ENCODE assay signal across 23 mouse cellular contexts in genomic region chr2:135071349-135071748, GRCm38 (mm10).
A peak's percentile ranks its signal among the peaks of the same experiment; 100 is the strongest.
DNase-seq lines count a peak whose midpoint lies in the region; ATAC-seq lines count a peak whose summit lies in the region.
"Had no signal": no experiment of that assay in that cellular context is flagged by ENCODE, and none has a peak within 500 bp of the region (broad histone marks: within the 10 kb centered on the region; RNA-seq: fewer than 3 reads in every experiment).

No protein-coding gene starts in this region.

- H3K4me3 ChIP-seq in forebrain, embryonic 12.5 days (replicated peaks) = no peak overlapping the region
- H3K4me3 ChIP-seq in forebrain, embryonic 10.5 days = no peak overlapping the region
- H3K4me3 ChIP-seq in forebrain, embryonic 14.5 days (ENCODE audit: low read depth, low read length) = no peak overlapping the region
- H3K4me3 ChIP-seq: embryonic facial prominence, embryonic 13.5 days; erythroblast, embryonic 14.5 days; gastrocnemius, adult 2 months; heart, embryonic 10.5 days; left cerebral cortex, adult 2 months; megakaryocyte, embryonic 14.5 days had no signal

- no peaks in the 10 kb centered on the region for H3K36me3 ChIP-seq in forebrain, embryonic 12.5 days (replicated peaks)
- H3K36me3 ChIP-seq in forebrain, embryonic 10.5 days (replicated peaks) = no peaks in the 10 kb centered on the region
- no peaks in the 10 kb centered on the region for H3K36me3 ChIP-seq in forebrain, embryonic 14.5 days (ENCODE audit: control insufficient read depth, insufficient read depth, low read length)
- H3K36me3 ChIP-seq: embryonic facial prominence, embryonic 13.5 days; G1E; heart, embryonic 10.5 days had no signal

- 48% methylated on average over 4 of the region's 4 CpGs for WGBS in forebrain, embryonic 12.5 days
- WGBS in forebrain, embryonic 10.5 days = 72% methylated on average over 4 of the region's 4 CpGs
- WGBS in forebrain, embryonic 14.5 days = 26% methylated on average over 4 of the region's 4 CpGs

- H3K4me2 ChIP-seq in forebrain, embryonic 12.5 days = no peak overlapping the region
- H3K4me2 ChIP-seq in forebrain, embryonic 14.5 days (ENCODE audit: low read length) = no peak overlapping the region
- H3K4me2 ChIP-seq: embryonic facial prominence, embryonic 13.5 days; lung, embryonic 14.5 days had no signal

- no peaks in the 10 kb centered on the region for H3K9me3 ChIP-seq in forebrain, embryonic 12.5 days
- no peaks in the 10 kb centered on the region for H3K9me3 ChIP-seq in forebrain, embryonic 10.5 days
- no peaks in the 10 kb centered on the region for H3K9me3 ChIP-seq in forebrain, embryonic 14.5 days (replicated peaks; ENCODE audit: control insufficient read depth, low read length)
- H3K9me3 ChIP-seq: embryonic facial prominence, embryonic 13.5 days; G1E; heart, embryonic 10.5 days; megakaryocyte, embryonic 14.5 days had no signal

- H3K27ac ChIP-seq in forebrain, embryonic 12.5 days = no peak overlapping the region
- no peak overlapping the region for H3K27ac ChIP-seq in forebrain, embryonic 10.5 days
- no peak overlapping the region for H3K27ac ChIP-seq in forebrain, embryonic 14.5 days (ENCODE audit: low read depth, low read length)
- H3K27ac ChIP-seq: embryonic facial prominence, embryonic 13.5 days; gastrocnemius, adult 2 months; heart, embryonic 10.5 days; kidney, postnatal 0 days; left cerebral cortex, adult 2 months; liver, embryonic 14.5 days had no signal

- no peaks in the 10 kb centered on the region for H3K4me1 ChIP-seq in forebrain, embryonic 12.5 days
- H3K4me1 ChIP-seq in forebrain, embryonic 10.5 days = no peaks in the 10 kb centered on the region
- no peaks in the 10 kb centered on the region for H3K4me1 ChIP-seq in forebrain, embryonic 14.5 days (ENCODE audit: control insufficient read depth, insufficient read depth, low read length)
- H3K4me1 ChIP-seq: embryonic facial prominence, embryonic 13.5 days; heart, embryonic 10.5 days had no signal

- no peak overlapping the region for H3K9ac ChIP-seq in forebrain, embryonic 12.5 days
- H3K9ac ChIP-seq in forebrain, embryonic 14.5 days (ENCODE audit: low read length) = no peak overlapping the region
- H3K9ac ChIP-seq: embryonic facial prominence, embryonic 13.5 days; liver, embryonic 14.5 days; lung, embryonic 14.5 days had no signal

- DNase-seq in forebrain, embryonic 10.5 days (ENCODE audit: extremely low spot score, low spot score) = no peak
- peak; percentile 27 for DNase-seq in brain, adult 2 months (ENCODE audit: low read depth, low spot score)
- peak; percentile 59 for DNase-seq in forebrain, embryonic 14.5 days (ENCODE audit: low spot score)
- peak; percentile 32 for DNase-seq in retina, embryonic 14.5 days (ENCODE audit: low spot score)
- DNase-seq in layer of hippocampus, adult 8-10 months (ENCODE audit: low spot score in 2 of 2) = no peak
- DNase-seq in embryo, embryonic 9.5 days (ENCODE audit: extremely low spot score) = no peak
- DNase-seq: adrenal gland, adult 2 months; B cell, adult 2 months; cerebellum, adult 8-10 months; gastrocnemius, adult 2 months; kidney, adult 18-20 months; lung, embryonic 14.5 days; lung, postnatal 36 days had no signal

- no peaks in the 10 kb centered on the region for H3K27me3 ChIP-seq in forebrain, embryonic 12.5 days
- no peaks in the 10 kb centered on the region for H3K27me3 ChIP-seq in forebrain, embryonic 10.5 days (ENCODE audit: poor library complexity, severe bottlenecking)
- H3K27me3 ChIP-seq in forebrain, embryonic 14.5 days (replicated peaks; ENCODE audit: control insufficient read depth, insufficient read depth, low read length) = no peaks in the 10 kb centered on the region
- H3K27me3 ChIP-seq: CH12.LX; embryonic facial prominence, embryonic 13.5 days; megakaryocyte, embryonic 14.5 days had no signal

- ATAC-seq in forebrain, embryonic 12.5 days (ENCODE audit: low FRiP score) = peak; percentile 75; the same call in 1 of the 2 replicates
- ATAC-seq in forebrain, embryonic 14.5 days = peak; percentile 70

Comparison
In these comparisons a context has a peak if more than half of its experiments do, and no peak if none do; other contexts are left out.
1. DNase-seq: peak in brain, adult 2 months (single experiment), forebrain, embryonic 14.5 days (single experiment) and retina, embryonic 14.5 days (single experiment); none in forebrain, embryonic 10.5 days (single experiment), layer of hippocampus, adult 8-10 months (0 of 2) and embryo, embryonic 9.5 days (single experiment).